Mouse (Mus musculus): ENCODE measurements at regions not wholly inside any gene's neighbourhood (a gene's known extent, or its start where the extent isn't known, plus 50 kb on each side); places are given as distances from the start of the nearest gene placed in this dataset.

DNA sequence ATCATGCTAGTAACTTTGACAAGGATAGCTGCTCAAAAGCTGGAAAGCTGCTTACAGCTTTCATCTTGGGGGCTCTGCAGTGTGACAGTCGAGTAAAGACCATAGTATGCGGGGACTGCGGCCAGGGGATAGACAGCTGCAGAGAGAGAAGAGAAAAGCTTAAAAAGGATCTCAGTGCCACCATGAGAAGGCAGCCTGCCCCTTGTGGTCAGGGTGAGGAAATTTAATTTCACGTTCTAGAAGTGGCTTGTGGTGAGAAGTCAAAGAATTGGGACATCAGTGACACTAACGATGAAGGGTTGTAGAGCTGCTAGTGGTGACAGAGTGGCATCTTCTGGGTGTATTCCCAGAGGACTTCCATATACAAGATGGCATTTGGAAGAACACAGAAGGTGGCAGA lies 116.7 kb upstream of the Ttc29 start:
- TF ChIP-seq CTCF (IDR thresholded peaks at IDR 0.05 in 2 of 3, conservative IDR thresholded peaks at IDR 0.05 in 1 of 3; ENCODE audit: control insufficient read depth in 1 of 3, insufficient read depth in 1 of 3, low read depth in 2 of 3, low read length in 3 of 3, poor library complexity in 1 of 3, severe bottlenecking in 1 of 3) (peak in 1 of 3 experiments; percentile 13; a peak in 1 of 6 replicates), POLR2A (IDR thresholded peaks at IDR 0.05; ENCODE audit: control insufficient read depth in 1 of 2, insufficient read depth in 1 of 2, low read depth in 1 of 2, low read length in 2 of 2, poor library complexity in 1 of 2) (no peak), BHLHE40 (IDR thresholded peaks at IDR 0.05; ENCODE audit: borderline replicate concordance, low read depth, low read length) (no peak), ELF1 (IDR thresholded peaks at IDR 0.05; ENCODE audit: low read depth, low read length) (no peak), HCFC1 (IDR thresholded peaks at IDR 0.05; ENCODE audit: low read depth, low read length) (no peak), MEF2A (IDR thresholded peaks at IDR 0.05; ENCODE audit: extremely low read depth, insufficient replicate concordance, low read depth, low read length, poor library complexity, severe bottlenecking) (no peak), ZC3H11A (IDR thresholded peaks at IDR 0.05; ENCODE audit: low read depth, low read length) (no peak), E2F4 (IDR thresholded peaks at IDR 0.05; ENCODE audit: borderline replicate concordance, low read depth, low read length) (no peak), MAX (IDR thresholded peaks at IDR 0.05; ENCODE audit: low read length) (no peak), USF1 (IDR thresholded peaks at IDR 0.05; ENCODE audit: low read depth, low read length) (no peak)
